Mouse (Mus musculus) lung, postnatal 25 days (tissue): ENCODE results near the gene Slc4a4.

Source experiments
- DNase-seq: peaks from one replicate; pipeline ENCODE4 v3.0.0; 2022; ENCODE audit warnings: low spot score

Gene Slc4a4

DNA sequence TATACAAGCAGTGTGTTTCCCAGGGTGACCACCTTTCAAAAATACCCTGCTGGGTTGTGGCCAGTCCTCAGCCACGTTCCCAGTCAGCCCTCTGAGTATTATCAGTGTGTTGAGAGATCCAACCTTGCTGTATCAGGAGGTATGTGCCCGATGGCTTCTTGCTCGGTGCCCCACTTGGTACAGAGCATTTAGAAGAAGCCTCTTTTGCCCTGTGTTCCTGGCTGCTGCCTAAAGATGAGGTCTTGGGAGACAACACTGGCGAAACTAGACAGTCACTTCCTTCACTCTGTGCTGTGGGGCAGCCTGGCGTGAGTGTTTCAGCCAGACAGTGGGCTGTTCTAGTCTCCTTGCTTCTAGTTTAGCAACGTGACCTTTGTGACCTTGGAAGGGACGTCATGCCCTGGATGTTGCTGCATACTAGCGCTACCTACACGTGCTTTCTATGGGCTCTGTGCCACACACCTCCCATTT lies 29.9 kb downstream of the Slc4a4 start:
- DNase-seq, result no peak

- DNase-seq, result no peak
Observed at GRCm38 (mm10) chr5:88917221-88917620, 30.6 kb downstream of the Slc4a4 start.

GRCm38 (mm10) chr5:88917630-88918029 lies 31.0 kb downstream of the Slc4a4 start:
- no peak for DNase-seq

GRCm38 (mm10) chr5:88918538-88918937 lies 31.9 kb downstream of the Slc4a4 start:
- no peak for DNase-seq

GRCm38 (mm10) chr5:88925576-88925975 lies 39.0 kb downstream of the Slc4a4 start:
- no peak for DNase-seq

DNA sequence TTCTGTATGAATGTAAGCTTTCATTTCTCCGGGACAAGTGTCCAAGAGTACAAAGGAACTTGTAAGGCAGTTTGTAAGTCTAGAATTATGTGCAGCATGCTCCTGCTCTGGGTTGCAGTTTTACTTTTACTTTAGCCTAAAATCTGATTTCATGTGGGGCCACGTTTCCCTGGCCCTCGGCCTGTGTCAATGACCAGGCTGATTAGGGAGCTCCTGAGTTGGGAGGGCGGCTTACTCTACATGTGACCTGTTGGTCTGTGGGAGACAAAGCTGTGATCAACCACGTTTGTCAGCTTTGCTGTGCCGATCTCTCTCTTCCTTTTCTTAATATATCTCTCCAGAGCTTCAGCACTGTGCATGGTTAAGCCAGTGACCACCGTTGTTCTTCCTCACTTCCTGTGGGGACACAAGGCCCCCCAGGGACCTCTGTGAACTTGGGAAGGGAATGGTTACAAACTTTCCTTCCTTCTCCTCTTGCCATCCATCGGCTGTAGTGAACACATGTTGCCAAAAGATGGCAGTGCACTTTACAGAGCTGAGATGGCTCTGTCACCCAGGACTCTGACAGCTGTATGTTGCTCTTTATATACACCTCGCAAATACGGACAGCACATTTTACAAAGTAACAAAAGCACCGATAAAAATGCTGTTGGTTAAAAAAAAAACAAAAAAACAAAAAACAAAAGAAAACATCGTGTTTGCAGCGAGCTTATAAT lies 41.7 kb downstream of the Slc4a4 start:
- DNase-seq, result peak; percentile 55

DNA sequence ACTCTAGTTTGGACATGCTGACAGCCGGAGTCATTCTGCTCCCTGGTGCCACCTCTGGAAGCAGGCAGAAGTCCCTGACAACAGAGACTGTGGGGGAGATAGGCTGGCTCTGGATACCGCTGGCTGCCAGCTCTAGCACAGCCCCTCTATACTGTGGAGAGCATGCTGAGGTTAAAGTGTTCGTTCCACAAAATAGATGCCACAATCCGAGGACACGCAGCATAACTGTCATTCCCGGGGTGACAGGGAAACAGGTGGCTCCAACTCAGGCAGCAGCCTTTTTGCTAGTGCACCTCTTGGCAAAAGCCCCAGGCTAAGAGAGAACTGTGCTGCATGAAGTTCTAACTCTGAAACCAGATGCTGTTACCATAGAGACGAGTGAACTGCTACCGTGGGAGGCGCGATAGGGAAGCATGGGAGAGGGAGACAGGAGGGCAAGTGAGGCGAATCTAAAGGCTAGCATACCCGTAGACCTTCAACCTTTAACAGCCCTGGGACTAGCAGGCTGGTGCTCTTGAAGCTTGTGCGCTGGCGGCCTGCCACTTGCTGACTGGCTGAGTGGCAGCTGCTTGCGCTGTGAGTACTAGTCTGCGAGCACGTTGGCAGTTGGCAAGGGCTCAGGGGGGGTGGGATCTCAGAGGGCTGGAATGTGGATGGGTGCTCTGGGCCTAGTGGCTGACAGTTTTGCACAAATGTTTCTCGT lies 42.9 kb downstream of the Slc4a4 start:
- DNase-seq, result peak; percentile 89

DNA sequence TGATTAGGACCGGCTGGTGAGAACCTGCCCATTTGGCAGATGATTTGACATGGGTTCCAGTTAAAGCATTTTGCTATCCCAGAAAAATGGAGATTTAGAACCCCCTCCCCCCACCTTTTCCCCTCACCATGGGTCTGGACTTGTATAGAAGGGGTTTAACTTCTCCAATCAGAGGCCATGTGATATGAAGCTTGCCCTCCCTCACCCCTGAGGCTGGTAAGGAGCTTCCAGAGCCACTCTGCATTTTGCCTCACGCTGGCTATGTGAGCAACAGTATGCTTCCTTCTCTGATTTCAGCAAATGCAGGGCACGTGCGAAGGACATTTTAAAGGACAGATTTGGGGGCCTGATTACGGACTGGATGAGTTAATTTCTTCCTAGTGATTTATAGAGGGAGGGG lies 43.5 kb downstream of the Slc4a4 start:
- DNase-seq, result no peak

- no peak for DNase-seq
Observed at GRCm38 (mm10) chr5:88930611-88931010, 44.0 kb downstream of the Slc4a4 start.

GRCm38 (mm10) chr5:88931176-88931575 lies 44.6 kb downstream of the Slc4a4 start:
- DNase-seq, result no peak

- DNase-seq, result no peak
Observed at GRCm38 (mm10) chr5:88933454-88933853, 46.8 kb downstream of the Slc4a4 start.

GRCm38 (mm10) chr5:88933946-88934345 lies 47.3 kb downstream of the Slc4a4 start:
- DNase-seq, result no peak

- DNase-seq, result no peak
Observed at GRCm38 (mm10) chr5:88938208-88938607, 51.6 kb downstream of the Slc4a4 start.

GRCm38 (mm10) chr5:88939151-88939550 lies 52.5 kb downstream of the Slc4a4 start:
- no peak for DNase-seq

- no peak for DNase-seq
Observed at GRCm38 (mm10) chr5:88939782-88940181, 53.2 kb downstream of the Slc4a4 start.

GRCm38 (mm10) chr5:88941905-88942304 lies 55.3 kb downstream of the Slc4a4 start:
- no peak for DNase-seq

- DNase-seq, result no peak
Observed at GRCm38 (mm10) chr5:88945661-88946339, 59.2 kb downstream of the Slc4a4 start.

DNA sequence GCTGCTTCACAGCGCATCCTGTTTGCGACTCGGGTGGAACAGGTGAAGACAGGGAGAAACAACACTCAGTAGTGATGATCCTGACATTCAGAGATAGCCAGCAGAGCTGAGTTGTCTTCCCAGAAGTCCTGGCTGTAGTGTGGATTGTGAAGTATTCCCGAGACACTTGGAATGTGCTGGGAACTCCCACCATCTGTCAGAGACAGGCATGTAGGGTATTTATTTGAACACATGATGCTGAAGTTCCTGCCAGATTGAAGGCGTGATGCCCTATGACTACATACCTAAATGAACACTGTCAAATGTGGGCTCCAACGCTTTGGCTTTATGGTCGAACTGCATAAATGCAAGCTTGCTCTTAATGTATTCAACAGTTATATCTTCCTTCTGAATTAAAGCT lies 63.7 kb downstream of the Slc4a4 start:
- DNase-seq, result no peak

DNA sequence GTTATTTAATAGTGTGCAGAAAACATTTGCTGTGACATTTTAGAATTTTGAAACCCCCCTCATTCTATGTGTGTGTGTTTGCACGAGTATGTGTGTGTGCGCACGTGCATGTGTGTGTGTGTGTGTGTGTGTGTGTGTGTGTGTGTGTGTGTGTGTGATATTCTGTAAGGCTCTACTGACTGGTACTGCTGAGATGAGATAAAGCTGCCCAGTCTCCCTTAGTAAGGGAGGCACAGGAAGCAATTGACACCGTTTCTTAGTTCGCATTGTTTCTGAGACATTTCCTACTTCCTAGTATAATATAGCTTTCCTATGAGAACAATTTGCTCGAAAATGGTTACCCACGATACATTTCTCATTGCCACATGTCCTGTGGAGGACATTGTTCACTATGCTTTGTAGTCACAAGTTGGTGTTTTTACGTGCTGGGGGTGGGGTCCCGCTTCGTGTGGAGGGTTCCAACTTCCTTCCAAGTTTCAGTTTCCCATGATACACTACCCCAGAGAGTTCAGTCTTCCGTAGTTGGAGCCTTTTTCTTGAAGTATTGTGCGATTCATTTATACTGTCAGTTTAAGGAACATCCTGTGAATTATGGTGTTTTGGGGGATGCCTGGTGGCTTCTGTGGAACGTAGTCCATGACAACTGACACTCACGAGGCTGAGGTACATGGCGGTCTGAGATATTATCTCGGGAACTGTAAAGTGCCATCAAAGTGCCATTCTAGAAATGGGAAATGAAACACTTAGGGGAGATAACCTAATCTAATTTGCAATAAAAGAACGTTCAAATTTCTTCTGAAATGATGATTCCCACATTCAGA lies 66.3 kb downstream of the Slc4a4 start:
- no peak for DNase-seq

GRCm38 (mm10) chr5:88957735-88958134 lies 71.1 kb downstream of the Slc4a4 start:
- DNase-seq, result no peak

- DNase-seq, result no peak
Observed at GRCm38 (mm10) chr5:88958966-88959365, 72.3 kb downstream of the Slc4a4 start.

DNA sequence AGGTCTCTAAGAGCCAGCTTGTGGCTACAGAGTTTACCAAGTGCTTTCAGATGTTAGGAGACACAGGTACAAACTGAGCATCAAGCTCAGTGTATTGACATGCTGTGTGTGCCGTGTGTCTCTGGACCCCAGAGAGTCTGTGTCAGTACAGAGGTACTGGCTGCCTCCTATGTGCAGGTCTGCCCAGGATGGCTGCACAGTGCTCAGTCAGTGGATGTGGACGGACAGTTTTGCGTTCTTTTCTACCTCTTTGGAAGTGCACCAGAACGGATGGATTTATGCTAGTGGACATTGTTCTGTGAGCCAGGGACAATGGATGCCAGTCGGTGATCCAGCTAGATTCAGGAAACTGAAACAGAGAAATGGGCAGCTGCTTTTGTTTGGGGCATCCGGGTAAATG lies 72.8 kb downstream of the Slc4a4 start:
- no peak for DNase-seq
